Mouse (Mus musculus): Measurements from ENCODE around the gene Ntrk1. TPM values are rescaled to one million over a fixed set of nuclear protein-coding genes. Genes with fewer than 3 reads are reported as not detected.

The Ntrk1 gene
- total RNA-seq, 2 experiments from 2014 or later, result 0.14 to 0.47 TPM

- H3K4me3 ChIP-seq, result no peak overlapping the region
- no peak for TF ChIP-seq CTCF (IDR thresholded peaks at IDR 0.05)
- DNase-seq (ENCODE audit: extremely low spot score in 1 of 2, low spot score in 2 of 2), result no peak
- no peak overlapping the region for H3K27ac ChIP-seq
- intact Hi-C loops (cut with DNase I), result no loop called here
These were observed 11.5 kb downstream of the Ntrk1 start for GRCm38 (mm10) chr3:87783282-87784023.

GRCm38 (mm10) chr3:87779086-87779485 lies 15.9 kb downstream of the Ntrk1 start:
- H3K4me3 ChIP-seq, result no peak overlapping the region
- intact Hi-C loops (cut with DNase I), result no loop called here
- H3K27ac ChIP-seq, result no peak overlapping the region
- no peak for DNase-seq (ENCODE audit: extremely low spot score in 1 of 2, low spot score in 2 of 2)
- no peak for TF ChIP-seq CTCF (IDR thresholded peaks at IDR 0.05)

GRCm38 (mm10) chr3:87778283-87778682 lies 16.7 kb downstream of the Ntrk1 start:
- no peak for DNase-seq (ENCODE audit: extremely low spot score in 1 of 2, low spot score in 2 of 2)
- H3K27ac ChIP-seq, result no peak overlapping the region
- no peak for TF ChIP-seq CTCF (IDR thresholded peaks at IDR 0.05)
- no peak overlapping the region for H3K4me3 ChIP-seq
- intact Hi-C loops (cut with DNase I), result no loop called here

- no peak overlapping the region for H3K4me3 ChIP-seq
- intact Hi-C loops (cut with DNase I), result loop anchor here (2.0 kb wide), 1 partner anchor 70 kb away; no protein-coding TSS in a partner anchor
- no peak for DNase-seq (ENCODE audit: extremely low spot score in 1 of 2, low spot score in 2 of 2)
- TF ChIP-seq CTCF (IDR thresholded peaks at IDR 0.05), result no peak
- no peak overlapping the region for H3K27ac ChIP-seq
These were observed 23.9 kb downstream of the Ntrk1 start for GRCm38 (mm10) chr3:87771088-87771487.

- intact Hi-C loops (cut with DNase I), result loop anchor here (1.0 to 2.0 kb wide), 3 partner anchors 46 to 90 kb away; no protein-coding TSS in a partner anchor
- Histone ChIP-seq H3K4me3 (no peak overlapping the region), H3K27ac (no peak overlapping the region)
- peak; percentile 89 for TF ChIP-seq CTCF (IDR thresholded peaks at IDR 0.05)
- no peak for DNase-seq (ENCODE audit: extremely low spot score in 1 of 2, low spot score in 2 of 2)
These were observed 24.7 kb downstream of the Ntrk1 start for GRCm38 (mm10) chr3:87770280-87770679.

GRCm38 (mm10) chr3:87769506-87769905 lies 25.5 kb downstream of the Ntrk1 start:
- DNase-seq (ENCODE audit: extremely low spot score in 1 of 2, low spot score in 2 of 2), result no peak
- Histone ChIP-seq H3K4me3 (no peak overlapping the region), H3K27ac (no peak overlapping the region)
- intact Hi-C loops (cut with DNase I), result no loop called here
- TF ChIP-seq CTCF (IDR thresholded peaks at IDR 0.05), result no peak

GRCm38 (mm10) chr3:87768844-87769243 lies 26.1 kb downstream of the Ntrk1 start:
- DNase-seq (ENCODE audit: extremely low spot score in 1 of 2, low spot score in 2 of 2), result peak; percentile 46 to 58
- H3K27ac ChIP-seq, result peak overlapping the region; percentile 75
- peak; percentile 91 for TF ChIP-seq CTCF (IDR thresholded peaks at IDR 0.05)
- peak overlapping the region; percentile 34 for H3K4me3 ChIP-seq
- intact Hi-C loops (cut with DNase I), result no loop called here

GRCm38 (mm10) chr3:87768431-87768830 lies 26.5 kb downstream of the Ntrk1 start:
- H3K4me3 ChIP-seq, result peak overlapping the region; percentile 34
- TF ChIP-seq CTCF (IDR thresholded peaks at IDR 0.05), result no peak
- intact Hi-C loops (cut with DNase I), result no loop called here
- peak overlapping the region; percentile 75 for H3K27ac ChIP-seq
- DNase-seq (ENCODE audit: extremely low spot score in 1 of 2, low spot score in 2 of 2), result no peak

- intact Hi-C loops (cut with DNase I), result no loop called here
- Histone ChIP-seq H3K4me3 (peak overlapping the region; percentile 34), H3K27ac (no peak overlapping the region; the same call in 1 of the 2 replicates)
- no peak for TF ChIP-seq CTCF (IDR thresholded peaks at IDR 0.05)
- DNase-seq (ENCODE audit: extremely low spot score in 1 of 2, low spot score in 2 of 2), result no peak
These were observed 27.2 kb downstream of the Ntrk1 start for GRCm38 (mm10) chr3:87767764-87768163.

GRCm38 (mm10) chr3:87766284-87766667 lies 28.7 kb downstream of the Ntrk1 start:
- DNase-seq (ENCODE audit: extremely low spot score in 1 of 2, low spot score in 2 of 2), result no peak
- Histone ChIP-seq H3K27ac (no peak overlapping the region; the same call in 1 of the 2 replicates), H3K4me3 (no peak overlapping the region)
- TF ChIP-seq CTCF (IDR thresholded peaks at IDR 0.05), result no peak
- intact Hi-C loops (cut with DNase I), result no loop called here

- H3K27ac ChIP-seq, result peak overlapping the region; percentile 73
- intact Hi-C loops (cut with DNase I), result no loop called here
- no peak for TF ChIP-seq CTCF (IDR thresholded peaks at IDR 0.05)
- no peak overlapping the region for H3K4me3 ChIP-seq
- DNase-seq (ENCODE audit: extremely low spot score in 1 of 2, low spot score in 2 of 2), result no peak
These were observed 29.2 kb downstream of the Ntrk1 start for GRCm38 (mm10) chr3:87765631-87766283.

- H3K27ac ChIP-seq, result peak overlapping the region; percentile 73
- no peak for DNase-seq (ENCODE audit: extremely low spot score in 1 of 2, low spot score in 2 of 2)
- peak overlapping the region; percentile 21; the same call in 1 of the 2 replicates for H3K4me3 ChIP-seq
- intact Hi-C loops (cut with DNase I), result no loop called here
- no peak for TF ChIP-seq CTCF (IDR thresholded peaks at IDR 0.05)
These were observed 29.9 kb downstream of the Ntrk1 start for GRCm38 (mm10) chr3:87765091-87765490.
